Mouse (Mus musculus): ENCODE measurements around the gene Gimap1. TPM values are rescaled to one million over a fixed set of nuclear protein-coding genes. Genes with fewer than 3 reads are reported as not detected.

Gene Gimap1
- total and polyA plus RNA-seq, 3 experiments: 54.5 to 144 (median 91.8) TPM

DNA sequence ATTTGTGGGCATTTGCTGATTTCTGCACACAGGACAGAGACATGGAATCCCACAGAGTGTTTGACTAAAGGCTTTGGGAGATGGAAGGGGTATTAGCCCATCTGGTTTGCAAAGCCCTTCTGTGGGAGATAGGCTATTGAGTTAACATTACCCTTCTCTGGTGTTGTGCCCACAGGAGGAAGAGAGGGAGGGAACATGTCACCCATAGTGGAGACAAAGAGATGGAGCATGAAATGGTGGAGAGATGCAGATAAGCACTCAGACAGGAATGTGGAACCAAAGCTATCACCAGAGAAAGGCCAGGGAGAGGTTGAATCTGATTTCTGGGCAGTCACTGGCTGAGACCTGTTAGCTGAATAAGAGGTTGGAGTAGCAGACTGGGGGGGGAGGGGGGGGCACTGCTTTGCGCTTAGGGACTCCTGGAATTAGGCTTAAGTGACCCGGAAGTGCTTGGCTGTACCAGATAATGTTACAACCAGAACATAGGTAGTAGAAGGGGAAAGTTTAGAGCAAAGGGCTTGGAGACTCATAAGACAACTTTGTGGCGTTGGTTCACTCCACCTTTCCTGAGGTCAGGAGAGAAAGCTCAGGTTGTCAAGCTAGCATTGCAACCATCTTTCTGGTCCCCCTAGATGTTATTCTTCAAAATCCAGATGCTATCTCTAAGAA is 1.8 kb downstream of the Gimap1 start:
- DNase-seq (ENCODE audit: extremely low read depth): no peak
- Histone ChIP-seq H3K9me3 (replicated peaks; ENCODE audit: low read length) (peaks cover 11% of the 10 kb centered on the region), H3K79me2 (replicated peaks; ENCODE audit: control insufficient read depth, extremely low read depth, insufficient read depth, poor library complexity, severe bottlenecking) (peaks cover 67% of the 10 kb centered on the region), H3K27ac (ENCODE audit: insufficient read depth, low read depth) (peak overlapping the region; percentile 90), H3K4me2 (ENCODE audit: insufficient read depth, low read depth, poor library complexity, severe bottlenecking) (peak overlapping the region; percentile 89), H3K9ac (ENCODE audit: insufficient read depth, low read depth) (peak overlapping the region; percentile 82), H3K36me3 (replicated peaks in 1 of 2; ENCODE audit: control insufficient read depth in 1 of 2, insufficient read depth in 1 of 2, low read length in 1 of 2) (peaks cover 25 to 36% of the 10 kb centered on the region in 2 experiments), H3K27me3 (replicated peaks) (no peaks in the 10 kb centered on the region), H3K4me1 (ENCODE audit: control insufficient read depth in 1 of 2, insufficient read depth in 2 of 2) (peaks cover 12 to 64% of the 10 kb centered on the region in 2 experiments), H3K4me3 (replicated peaks in 1 of 3; ENCODE audit: low read depth in 2 of 3, low read length in 2 of 3, poor library complexity in 1 of 3) (peak overlapping the region; percentile 66 to 76 (median 72))
- in situ Hi-C loops (cut with MboI; ENCODE audit: low pct_ligation_motif_present, low pct_unique_long_range_greater_than_20kb, low sequenced_read_pairs) (no loop called here), dilution Hi-C loops (cut with MboI; ENCODE audit: extremely low pct_ligation_motif_present, extremely low pct_unique_long_range_greater_than_20kb, low sequenced_read_pairs) (no loop called here)
- TF ChIP-seq MAZ (IDR thresholded peaks at IDR 0.05; ENCODE audit: low read depth, low read length) (no peak), BHLHE40 (IDR thresholded peaks at IDR 0.05; ENCODE audit: low read depth, low read length) (no peak), ELF1 (IDR thresholded peaks at IDR 0.05; ENCODE audit: low read depth, low read length) (peak; percentile 72; the same call in 1 of the 2 replicates), POLR2AphosphoS2 (IDR thresholded peaks at IDR 0.05; ENCODE audit: low read depth, low read length) (peak; percentile 47; the same call in 1 of the 2 replicates)

DNA sequence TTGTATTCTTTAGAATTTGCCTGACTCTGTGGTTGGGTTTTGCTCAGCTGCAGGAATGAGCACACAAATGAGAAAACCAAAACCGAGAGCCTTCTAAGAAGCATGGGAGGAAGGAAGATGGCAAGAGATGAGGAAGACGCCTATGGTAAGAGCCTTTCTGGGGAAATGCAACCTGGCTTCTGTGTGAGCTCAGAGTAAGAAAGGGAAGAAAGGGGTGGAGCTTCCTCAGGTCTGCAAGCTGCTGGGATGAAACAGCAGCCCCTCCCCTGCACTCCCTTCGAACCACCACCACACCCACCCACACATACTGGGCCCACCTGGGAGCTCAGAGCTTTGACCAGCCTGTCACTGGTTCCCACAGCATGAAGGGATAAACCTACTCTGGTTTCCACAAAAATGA is 2.4 kb downstream of the Gimap1 start:
- H3K4me2 ChIP-seq (ENCODE audit: insufficient read depth, low read depth, poor library complexity, severe bottlenecking): peak overlapping the region; percentile 89
- H3K9me3 ChIP-seq (replicated peaks; ENCODE audit: low read length): peaks cover 9% of the 10 kb centered on the region
- H3K27ac ChIP-seq (ENCODE audit: insufficient read depth, low read depth): peak overlapping the region; percentile 90
- DNase-seq (ENCODE audit: extremely low read depth): peak; percentile 65
- H3K79me2 ChIP-seq (replicated peaks; ENCODE audit: control insufficient read depth, extremely low read depth, insufficient read depth, poor library complexity, severe bottlenecking): peaks cover 67% of the 10 kb centered on the region
- H3K4me3 ChIP-seq (replicated peaks in 1 of 3; ENCODE audit: low read depth in 2 of 3, low read length in 2 of 3, poor library complexity in 1 of 3): peak overlapping the region; percentile 66 to 76 (median 72)
- H3K36me3 ChIP-seq (replicated peaks in 1 of 2; ENCODE audit: control insufficient read depth in 1 of 2, insufficient read depth in 1 of 2, low read length in 1 of 2): peaks cover 25 to 31% of the 10 kb centered on the region in 2 experiments
- TF ChIP-seq RCOR1 (conservative IDR thresholded peaks at IDR 0.05; ENCODE audit: low read depth, low read length) (no peak), MXI1 (IDR thresholded peaks at IDR 0.05; ENCODE audit: low read depth, low read length) (peak; percentile 11; the same call in 1 of the 2 replicates), IRF4 (IDR thresholded peaks at IDR 0.05; ENCODE audit: low read depth, low read length) (0 out of 2 replicates have a peak, but pooled peaks have one; percentile 6), TBP (conservative IDR thresholded peaks at IDR 0.05; ENCODE audit: low read depth, low read length) (0 out of 2 replicates have a peak, but pooled peaks have one; percentile 31), CHD2 (IDR thresholded peaks at IDR 0.05; ENCODE audit: low read length) (no peak), POLR2A (IDR thresholded peaks at IDR 0.05; ENCODE audit: low read depth, low read length) (peak; percentile 63), POLR2AphosphoS2 (IDR thresholded peaks at IDR 0.05; ENCODE audit: low read depth, low read length) (0 out of 2 replicates have a peak, but pooled peaks have one; percentile 18), MEF2A (IDR thresholded peaks at IDR 0.05; ENCODE audit: borderline replicate concordance, low read depth, low read length) (no peak), MAX (IDR thresholded peaks at IDR 0.05; ENCODE audit: low read length) (0 out of 2 replicates have a peak, but pooled peaks have one; percentile 0), NELFE (IDR thresholded peaks at IDR 0.05; ENCODE audit: low read depth, low read length) (0 out of 2 replicates have a peak, but pooled peaks have one; percentile 40), EP300 (IDR thresholded peaks at IDR 0.05; ENCODE audit: low read length) (peak; percentile 28; the same call in 1 of the 2 replicates), TCF12 (IDR thresholded peaks at IDR 0.05; ENCODE audit: low read depth, low read length) (peak; percentile 45; the same call in 1 of the 2 replicates)
- in situ Hi-C loops (cut with MboI; ENCODE audit: low pct_ligation_motif_present, low pct_unique_long_range_greater_than_20kb, low sequenced_read_pairs) (no loop called here), dilution Hi-C loops (cut with MboI; ENCODE audit: extremely low pct_ligation_motif_present, extremely low pct_unique_long_range_greater_than_20kb, low sequenced_read_pairs) (no loop called here)
- H3K27me3 ChIP-seq (replicated peaks): no peaks in the 10 kb centered on the region
- peak overlapping the region; percentile 82 for H3K9ac ChIP-seq (ENCODE audit: insufficient read depth, low read depth)
- peaks cover 12 to 62% of the 10 kb centered on the region in 2 experiments for H3K4me1 ChIP-seq (ENCODE audit: control insufficient read depth in 1 of 2, insufficient read depth in 2 of 2)

Measured in CH12.LX (cell line).